Mouse (Mus musculus) natural killer cell, adult 2 months (primary cell): Measurements from ENCODE around the gene Slc12a1.
A peak's percentile ranks its signal among the peaks of the same experiment; 100 is the strongest.

Experiments
- DNase-seq, 2 experiments: peaks; one replicate each; pipeline ENCODE4 v3.0.0; 2022; ENCODE audit warnings: low spot score in 2 of 2

The Slc12a1 gene

DNA sequence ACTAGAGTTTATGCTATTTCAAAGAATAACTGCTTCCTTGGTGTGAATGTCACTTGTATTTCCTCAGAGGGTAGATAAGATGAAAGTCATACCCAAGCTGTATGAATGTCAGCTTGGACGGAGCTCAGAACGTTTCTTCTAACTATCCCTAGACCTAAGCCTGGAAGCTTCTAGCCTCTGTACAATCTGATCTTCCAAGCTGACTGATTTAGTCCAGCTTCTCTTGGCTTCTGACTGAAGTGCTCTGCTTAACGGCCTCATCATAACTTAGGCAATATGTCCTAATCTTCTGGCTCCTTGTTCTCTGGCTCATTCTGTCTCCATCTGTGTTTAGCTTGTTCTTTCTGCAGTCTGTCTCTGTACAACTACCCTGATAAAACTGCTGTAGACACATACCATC, 102.3 kb downstream of the Slc12a1 start:
- DNase-seq, result no peak

DNA sequence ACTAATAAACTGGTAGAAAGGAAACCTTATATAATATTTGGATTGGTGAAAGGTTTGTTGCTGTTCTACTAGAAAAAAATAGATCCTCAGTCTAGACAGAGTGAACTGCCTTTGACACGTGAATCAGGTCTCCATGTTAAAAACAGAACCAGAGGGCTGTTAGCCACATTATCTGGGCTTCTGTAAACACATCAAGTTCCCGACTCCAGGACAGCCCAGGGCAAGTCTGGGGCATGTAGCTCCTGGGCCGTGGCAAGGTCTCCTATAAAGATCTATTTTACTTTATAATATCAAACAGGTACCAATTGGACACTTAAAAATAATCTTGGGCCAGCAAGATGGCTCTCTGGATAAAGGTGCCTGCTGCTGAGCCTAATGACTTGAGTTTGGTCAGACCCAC, 103.6 kb downstream of the Slc12a1 start:
- DNase-seq, result no peak

DNA sequence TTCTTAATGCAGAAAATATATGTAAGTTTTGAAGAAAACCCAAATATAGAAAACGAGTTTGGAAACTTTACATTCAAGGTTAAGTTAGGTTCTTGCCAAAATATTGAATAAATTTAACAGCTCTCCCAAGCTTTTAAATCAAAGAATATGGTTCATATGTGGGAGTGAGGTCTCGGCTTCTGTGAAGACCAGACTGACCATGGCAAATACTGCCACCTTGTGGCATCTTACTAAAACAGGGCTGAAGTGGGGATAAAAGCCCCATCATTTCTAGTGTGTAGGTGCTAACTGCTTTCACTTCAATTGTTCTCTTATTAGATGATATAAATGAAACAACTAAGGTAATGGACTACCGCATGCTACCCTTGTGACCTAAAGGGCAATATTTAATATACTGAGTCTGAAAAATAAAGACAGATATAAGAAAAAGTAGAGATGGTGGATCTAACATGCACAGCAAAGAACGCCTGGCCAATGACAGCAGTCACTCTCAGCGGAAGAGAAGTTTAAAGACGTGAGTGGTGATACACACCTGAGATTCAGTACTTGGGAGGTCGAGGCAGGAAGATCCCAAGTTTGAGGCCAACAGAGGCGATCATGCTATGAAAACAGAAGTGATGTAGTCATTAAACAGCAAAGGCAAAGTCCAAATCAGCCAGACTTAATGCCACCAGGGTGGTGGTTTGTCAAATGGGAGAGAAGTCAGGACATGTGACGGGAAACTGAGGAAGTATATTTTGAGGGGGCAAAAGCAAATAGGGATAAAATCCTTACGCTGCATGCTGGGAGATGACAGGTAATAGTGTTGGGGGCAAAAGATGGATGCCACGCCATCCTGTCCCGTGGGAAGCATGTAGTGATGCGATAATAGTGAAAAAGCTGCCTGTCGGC, 107.2 kb downstream of the Slc12a1 start:
- peak in 1 of 2 experiments; percentile 17 for DNase-seq

DNA sequence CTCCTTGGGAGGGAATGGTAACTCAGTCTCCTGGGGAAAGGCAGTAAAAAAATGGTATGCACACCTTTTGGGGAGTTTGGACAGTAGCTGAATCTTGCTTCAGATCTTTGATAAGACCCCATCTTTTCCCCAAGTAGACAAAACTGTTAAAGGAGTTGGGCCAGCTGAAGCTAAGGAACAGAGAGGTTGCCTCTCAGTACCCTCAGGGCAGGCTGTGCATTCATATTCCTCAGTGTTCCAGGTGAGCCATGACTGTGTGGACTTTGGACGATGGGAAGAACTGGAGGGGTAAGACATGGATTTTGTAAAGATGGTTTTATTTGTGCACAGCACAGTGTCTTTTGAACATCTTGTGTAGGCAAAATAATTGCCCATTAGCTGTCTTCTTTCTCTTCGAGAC, 108.0 kb downstream of the Slc12a1 start:
- no peak for DNase-seq

DNA sequence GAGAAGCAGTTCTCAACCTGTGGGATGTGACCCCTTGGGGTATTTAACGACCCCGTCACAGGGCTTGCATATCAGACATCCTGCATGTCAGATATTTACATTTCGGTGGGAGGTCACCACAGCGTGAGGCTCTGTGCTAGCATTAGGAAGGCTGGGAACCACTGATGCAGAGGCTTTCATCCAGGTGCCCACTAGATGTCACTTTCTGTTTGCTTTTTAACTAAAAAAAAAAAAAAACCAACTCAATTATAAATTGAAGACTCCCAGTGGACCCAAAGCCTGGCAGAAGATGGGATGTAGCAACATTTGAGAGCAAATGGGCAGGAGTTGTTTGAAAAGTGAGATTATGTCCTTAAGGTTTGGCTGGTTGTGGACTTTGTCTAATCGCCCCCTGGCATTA, 110.8 kb downstream of the Slc12a1 start:
- no peak for DNase-seq

DNA sequence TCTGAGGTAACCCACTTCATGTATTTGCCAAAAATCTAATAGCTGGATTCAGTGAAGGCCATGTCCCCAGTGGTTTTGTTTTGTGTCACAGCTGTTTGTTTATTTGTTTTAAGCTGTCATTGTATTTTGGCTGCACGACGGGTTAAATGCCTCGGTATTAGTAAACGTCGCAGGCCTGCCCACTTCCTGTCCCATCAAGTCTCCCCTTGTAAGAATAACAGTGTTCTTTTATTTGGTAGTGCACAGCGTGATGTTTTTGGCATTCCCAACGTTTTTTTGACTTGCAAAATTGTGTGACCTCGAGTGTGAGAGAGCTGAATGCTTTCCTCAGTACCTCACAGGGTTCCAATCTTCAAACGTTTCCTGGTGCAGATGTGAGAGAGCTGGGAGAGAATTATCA, 111.4 kb downstream of the Slc12a1 start:
- no peak for DNase-seq

DNA sequence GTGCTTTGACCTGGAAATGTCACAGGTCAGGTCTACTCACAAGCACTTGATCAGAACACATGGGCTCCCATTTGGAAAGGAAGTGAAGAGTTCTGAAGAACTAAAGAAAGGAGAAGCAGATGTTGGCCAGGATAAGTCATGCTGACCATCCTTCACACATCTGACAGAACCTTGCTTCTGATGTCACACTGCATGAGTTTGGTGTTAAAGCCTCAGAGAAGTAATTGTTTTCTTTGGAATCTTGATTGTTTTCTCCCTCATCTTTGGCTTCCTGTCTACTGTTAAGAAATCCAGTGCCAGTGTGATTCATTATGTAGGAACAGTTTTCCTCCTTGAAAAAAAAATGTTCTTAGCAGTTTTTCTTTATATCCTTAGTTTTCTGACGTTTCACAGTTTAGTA, 116.6 kb downstream of the Slc12a1 start:
- DNase-seq, result no peak

DNA sequence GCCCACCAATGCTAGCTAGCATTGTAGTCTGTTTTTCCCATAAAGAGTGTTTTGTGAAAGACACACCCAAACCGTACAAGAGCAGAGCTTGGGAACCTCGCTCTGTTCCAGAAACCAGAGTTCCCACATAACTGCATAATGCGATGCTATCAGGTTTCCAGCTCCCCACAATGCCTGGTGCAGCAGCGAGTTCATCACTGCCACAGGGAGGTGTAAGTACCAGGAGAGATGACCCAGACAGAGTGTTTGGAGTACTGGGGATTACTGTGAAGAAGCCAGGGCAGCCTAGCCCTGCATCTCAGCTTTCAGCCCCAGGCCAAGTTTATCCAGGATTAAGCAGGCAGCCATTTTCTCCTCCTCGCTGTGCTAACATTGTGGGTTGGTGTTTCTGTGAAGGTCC, 123.3 kb downstream of the Slc12a1 start:
- DNase-seq, result no peak

DNA sequence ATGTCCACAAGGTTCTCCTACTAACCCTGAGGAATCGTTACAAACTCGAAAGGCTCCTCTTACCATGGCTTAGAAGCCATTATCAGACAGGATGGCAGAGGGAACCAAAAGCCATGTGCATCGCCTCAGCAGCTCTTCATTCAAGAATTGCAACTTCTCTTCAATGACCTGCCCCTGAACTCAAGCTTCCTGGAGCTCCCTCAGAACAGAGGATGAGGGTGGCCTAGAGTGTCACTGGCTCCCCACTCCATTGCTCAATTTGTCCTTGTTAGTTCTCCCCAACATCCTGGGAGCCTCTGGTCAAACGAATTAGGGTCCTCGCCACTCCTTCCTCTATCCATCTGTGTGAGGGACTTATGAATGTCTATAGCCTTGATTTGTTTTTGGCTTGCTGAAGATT, 124.4 kb downstream of the Slc12a1 start:
- DNase-seq, result no peak

DNA sequence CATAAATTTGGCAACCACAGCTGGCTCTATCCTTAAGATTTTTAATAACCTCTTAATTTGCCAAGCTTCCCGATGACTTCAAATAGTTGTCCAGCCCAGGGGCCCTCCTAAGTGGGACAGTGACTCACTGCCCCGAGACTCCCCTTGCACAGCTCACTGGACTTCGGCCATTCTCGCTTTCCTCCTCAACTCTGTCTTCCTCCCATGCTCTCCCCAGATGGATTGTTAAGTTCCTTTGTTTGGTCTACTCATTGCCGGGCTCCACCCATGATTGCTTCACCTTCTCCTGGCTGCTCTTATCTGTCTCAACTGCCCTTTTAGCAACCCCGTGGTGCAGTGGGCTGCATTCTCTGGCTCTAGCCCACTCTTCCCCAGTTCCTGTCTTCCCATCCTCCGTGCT, 126.2 kb downstream of the Slc12a1 start:
- no peak for DNase-seq
